Comparison of ENCODE assay signal across 20 mouse cellular contexts in genomic region chr10:109926149-109926548, GRCm38 (mm10).
"Had no signal": no experiment of that assay in that cellular context is flagged by ENCODE, and none has a peak within 500 bp of the region (broad histone marks: within the 10 kb centered on the region; RNA-seq: fewer than 3 reads in every experiment).

No protein-coding gene starts in this region.

- DNase-seq: kidney, adult 2 months; kidney, postnatal 14 days; kidney, postnatal 4 days; left cerebral cortex, postnatal 4 days; lung, embryonic 14.5 days; right cerebral cortex, adult 18-20 months; right cerebral cortex, postnatal 14 days; right cerebral cortex, postnatal 4 days; thymus, adult 2 months; thymus, postnatal 25 days had no signal

- H3K4me3 ChIP-seq: kidney, embryonic 15.5 days; limb, embryonic 12.5 days; limb, embryonic 15.5 days; midbrain, embryonic 12.5 days; midbrain, embryonic 15.5 days; neural tube, embryonic 12.5 days; neural tube, embryonic 15.5 days had no signal

- H3K9me3 ChIP-seq: kidney, embryonic 15.5 days; limb, embryonic 12.5 days; limb, embryonic 15.5 days; midbrain, embryonic 12.5 days; midbrain, embryonic 15.5 days; neural tube, embryonic 12.5 days; neural tube, embryonic 15.5 days had no signal

- H3K9ac ChIP-seq: kidney, embryonic 15.5 days; limb, embryonic 12.5 days; limb, embryonic 15.5 days; lung, embryonic 14.5 days; midbrain, embryonic 12.5 days; midbrain, embryonic 15.5 days; neural tube, embryonic 12.5 days; neural tube, embryonic 15.5 days had no signal

- H3K4me1 ChIP-seq: limb, embryonic 12.5 days; limb, embryonic 15.5 days had no signal

- H3K4me2 ChIP-seq: kidney, embryonic 15.5 days; limb, embryonic 12.5 days; limb, embryonic 15.5 days; lung, embryonic 14.5 days; midbrain, embryonic 12.5 days; midbrain, embryonic 15.5 days; neural tube, embryonic 12.5 days; neural tube, embryonic 15.5 days had no signal

- H3K36me3 ChIP-seq: kidney, embryonic 15.5 days; limb, embryonic 12.5 days; limb, embryonic 15.5 days; midbrain, embryonic 12.5 days; midbrain, embryonic 15.5 days; neural tube, embryonic 12.5 days; neural tube, embryonic 15.5 days had no signal

- ATAC-seq: intestine, postnatal 0 days; lung, postnatal 0 days; midbrain, embryonic 15.5 days had no signal

- H3K27ac ChIP-seq: kidney, embryonic 15.5 days; limb, embryonic 12.5 days; limb, embryonic 15.5 days; midbrain, embryonic 12.5 days; midbrain, embryonic 15.5 days; neural tube, embryonic 12.5 days; neural tube, embryonic 15.5 days; stomach, postnatal 0 days had no signal

- H3K27me3 ChIP-seq: kidney, embryonic 15.5 days; limb, embryonic 12.5 days; limb, embryonic 15.5 days; midbrain, embryonic 12.5 days; midbrain, embryonic 15.5 days; neural tube, embryonic 12.5 days; neural tube, embryonic 15.5 days had no signal
